Mouse (Mus musculus) cerebellum, adult 8-10 months (tissue): ENCODE measurements around the gene Dbndd2.

Source experiments
- DNase-seq: peaks from one replicate; pipeline ENCODE4 v3.0.0; 2022

Gene Dbndd2

DNA sequence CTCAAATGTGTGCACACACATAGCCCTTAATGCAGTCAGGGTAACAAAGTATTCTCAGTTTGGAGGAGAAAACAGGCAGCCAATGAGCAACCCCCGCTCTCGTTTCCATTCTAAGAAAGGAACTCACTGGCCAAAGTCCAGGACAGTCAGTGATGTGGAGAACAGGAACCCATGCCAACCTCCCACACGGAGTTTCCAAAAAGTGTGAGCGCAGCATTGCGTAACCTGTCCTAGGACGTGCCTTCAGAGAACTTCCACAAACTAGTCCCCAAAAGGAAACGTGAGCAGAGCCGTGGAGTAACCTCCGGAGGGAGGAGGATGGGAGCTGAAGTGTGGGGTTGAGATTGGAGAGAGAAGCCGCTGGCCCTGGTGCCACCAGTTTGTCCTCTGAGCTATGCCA is 31.1 kb upstream of the Dbndd2 start:
- DNase-seq, result no peak

DNA sequence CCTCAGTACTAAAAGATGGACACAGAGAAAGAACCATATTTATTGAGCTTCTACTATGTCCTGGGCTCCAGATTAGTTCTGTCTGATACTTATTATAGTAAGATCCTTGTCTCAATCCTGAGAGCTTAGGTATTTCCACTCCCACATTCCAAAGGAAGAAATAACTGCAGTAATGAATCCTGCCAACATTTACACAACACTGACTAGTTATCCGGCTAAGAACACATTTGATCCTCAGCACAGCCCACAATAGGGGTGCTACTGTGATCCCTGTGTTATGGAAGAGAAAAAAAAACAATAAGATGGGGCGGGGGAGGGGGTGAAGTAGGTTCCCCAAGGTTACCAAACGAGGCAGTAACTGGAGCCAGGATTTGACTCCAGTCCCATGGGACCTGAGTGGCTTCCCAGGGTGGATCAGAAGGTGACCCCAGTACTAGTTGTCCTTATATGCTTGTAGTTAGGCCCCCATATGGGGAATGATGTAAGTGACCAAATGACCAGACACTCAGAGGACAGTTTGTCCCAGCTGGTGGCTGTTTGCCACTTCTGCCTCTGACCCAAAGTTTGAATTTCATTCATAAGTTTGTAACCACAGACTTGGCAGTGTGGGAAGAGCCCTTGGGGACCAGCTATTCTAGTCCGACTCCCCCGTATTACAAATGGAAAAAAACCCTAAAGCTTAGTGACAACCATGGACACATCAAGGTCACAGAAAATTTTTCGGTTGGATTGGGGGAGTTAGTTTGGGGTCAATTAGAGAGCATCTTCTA is 30.3 kb upstream of the Dbndd2 start:
- no peak for DNase-seq

DNA sequence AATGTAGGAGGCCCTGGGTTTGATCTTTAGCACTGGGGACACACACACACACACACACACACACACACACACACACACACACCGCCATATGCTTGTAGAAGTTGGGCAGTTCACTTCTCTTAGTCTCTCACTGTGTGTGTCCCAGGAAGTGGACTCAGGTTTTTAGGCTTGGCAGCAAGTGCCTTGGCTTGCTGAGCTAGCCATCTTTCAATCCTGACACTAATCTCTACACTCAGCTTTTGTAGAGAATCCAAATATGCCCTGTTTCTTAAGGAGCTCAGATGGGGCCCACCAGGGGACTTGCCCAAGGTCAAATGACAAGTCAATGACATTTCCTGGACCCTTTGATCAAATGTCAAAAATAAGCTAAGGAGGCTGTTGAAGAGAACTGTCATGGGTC is 29.5 kb upstream of the Dbndd2 start:
- DNase-seq, result no peak

DNA sequence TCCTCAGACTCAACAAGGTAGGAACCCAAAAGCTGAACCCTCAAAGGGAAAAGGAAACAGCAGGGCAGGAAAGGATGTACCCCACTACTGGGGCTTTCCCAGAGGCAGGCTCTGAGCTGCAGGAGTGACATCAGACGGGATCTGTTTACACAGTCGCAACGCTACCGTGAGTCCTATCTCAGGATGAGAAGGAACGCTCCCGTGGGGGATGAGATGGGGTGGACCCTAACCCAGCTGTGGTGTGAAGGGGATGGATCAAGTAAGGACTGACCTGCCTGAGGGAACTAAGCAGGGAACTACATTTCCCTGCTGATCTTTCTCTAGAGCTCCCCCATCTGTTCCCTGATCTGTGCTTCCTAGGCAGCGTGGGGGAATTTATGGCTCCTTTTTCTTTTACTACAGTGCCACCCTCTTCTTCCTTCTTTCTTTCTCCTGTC is 29.0 kb upstream of the Dbndd2 start, which contains the start of gene Sys1:
Gene Sys1, plus strand, starts transcription at position 101 of the 437 bp plus-strand sequence.
- DNase-seq, result no peak

DNA sequence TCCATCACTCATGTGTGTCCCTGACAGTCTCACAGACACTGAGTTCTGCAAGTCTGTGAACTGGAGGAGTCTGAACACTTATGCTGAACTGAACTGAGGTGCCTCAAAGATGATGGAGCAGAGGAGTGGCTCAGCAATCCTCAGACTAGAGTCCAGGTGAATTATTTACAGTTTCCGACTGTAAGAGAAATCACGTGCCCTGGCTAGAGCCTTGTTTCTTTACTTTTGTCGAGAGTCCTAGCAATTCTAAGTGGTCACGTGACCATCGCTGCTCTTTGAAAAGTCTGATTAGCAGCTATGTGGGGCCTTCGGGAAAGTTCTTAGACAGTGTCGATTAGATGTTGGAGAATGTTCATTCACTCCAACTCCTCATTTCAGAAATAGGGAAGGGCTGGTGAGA is 28.0 kb upstream of the Dbndd2 start:
- DNase-seq, result no peak

DNA sequence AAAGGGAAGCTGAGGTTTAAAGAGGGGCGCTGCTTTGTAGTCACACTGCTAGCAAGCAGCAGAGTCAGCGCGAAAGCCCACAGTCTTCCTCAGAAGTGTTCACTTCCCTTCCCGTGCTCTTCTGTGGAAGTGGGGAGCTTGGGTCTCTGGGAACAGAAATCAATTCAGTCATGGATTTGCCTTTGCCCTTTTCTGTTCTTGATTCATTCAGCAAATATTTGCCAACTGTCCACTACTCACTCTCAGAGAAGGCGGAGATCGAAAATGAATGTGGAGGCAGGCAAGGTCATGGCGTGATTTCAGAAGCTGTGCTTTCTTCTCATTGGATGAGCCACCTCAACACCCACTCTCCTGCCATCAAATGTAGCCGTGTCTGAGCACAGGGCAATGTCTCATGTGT is 27.4 kb upstream of the Dbndd2 start:
- DNase-seq, result no peak

DNA sequence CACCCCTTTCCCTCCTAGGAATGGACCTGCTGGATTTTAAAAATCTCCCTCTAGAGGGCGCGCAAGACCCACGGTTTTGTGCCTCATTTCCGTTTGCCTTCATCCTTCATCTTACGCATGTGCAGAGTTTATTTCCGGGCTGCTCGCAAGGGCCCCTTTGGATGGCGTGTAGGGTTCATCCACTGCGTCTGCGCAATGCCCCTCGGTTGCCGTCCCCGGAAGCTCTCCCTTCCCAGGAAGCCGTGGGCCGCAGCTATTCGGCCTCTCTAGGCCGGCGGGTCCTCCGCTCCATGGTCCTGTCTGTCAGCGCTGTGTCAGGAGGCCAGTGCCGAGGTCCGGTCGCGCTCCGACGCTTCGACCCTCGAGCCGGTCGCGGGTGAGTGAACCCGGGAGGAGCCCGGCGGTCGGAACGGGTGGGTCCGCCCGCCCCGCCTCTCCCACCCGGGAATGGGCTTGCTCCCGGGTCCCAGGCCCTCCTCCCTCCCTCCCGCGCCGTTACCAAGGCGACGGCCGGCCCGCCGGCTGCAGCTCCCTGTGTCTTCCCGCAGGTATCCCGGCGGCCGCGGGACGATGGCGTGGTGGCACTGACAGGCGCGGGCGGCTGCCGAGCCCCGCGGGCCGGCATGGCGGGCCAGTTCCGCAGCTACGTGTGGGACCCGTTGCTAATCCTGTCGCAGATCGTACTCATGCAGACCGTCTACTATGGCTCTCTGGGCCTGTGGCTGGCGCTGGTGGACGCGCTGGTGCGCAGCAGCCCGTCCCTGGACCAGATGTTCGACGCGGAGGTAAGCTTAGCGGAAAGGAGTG is 25.0 kb upstream of the Dbndd2 start, which contains the start of gene Gm20458:
Gene Gm20458, plus strand, starts transcription at position 223 of the 807 bp plus-strand sequence.
- DNase-seq, result peak; percentile 96

DNA sequence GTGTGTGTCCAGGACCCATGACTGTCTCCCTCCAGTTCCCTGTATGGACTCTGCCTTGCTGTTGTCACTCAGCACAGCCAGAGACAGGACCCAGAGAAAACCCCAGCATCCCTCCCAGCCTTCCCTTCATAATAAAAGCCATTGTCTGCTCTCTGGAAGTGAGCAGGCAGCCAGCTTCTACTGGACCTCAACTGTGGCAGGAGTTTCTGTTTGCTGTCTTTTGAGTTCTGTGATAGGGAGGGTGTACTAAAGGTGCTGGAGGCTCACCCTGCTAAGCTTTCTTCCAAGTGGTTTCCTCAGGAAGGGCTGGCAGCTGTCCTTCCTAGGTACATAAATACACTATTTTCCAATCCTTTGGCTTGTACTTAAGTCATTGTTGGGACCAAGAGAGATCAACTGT is 20.7 kb upstream of the Dbndd2 start:
- no peak for DNase-seq

DNA sequence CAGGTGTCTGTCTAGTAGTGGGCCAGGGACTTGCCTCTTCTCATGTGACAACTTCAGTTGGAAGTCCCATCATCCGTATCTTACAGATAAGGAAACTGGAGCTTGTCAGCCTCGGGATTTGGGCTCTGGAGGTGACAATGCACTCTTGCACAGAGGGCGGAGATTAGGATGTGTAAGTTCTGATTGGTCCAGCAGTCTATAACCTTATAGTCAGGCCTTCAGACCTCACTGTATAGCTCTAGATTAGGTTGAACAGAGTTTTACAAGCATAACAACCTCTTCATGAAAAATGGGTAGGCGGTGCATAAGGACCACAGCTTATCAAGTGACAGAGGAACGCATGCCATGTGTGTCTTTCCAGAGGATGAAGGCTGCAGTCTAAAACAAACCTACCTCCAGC is 19.1 kb upstream of the Dbndd2 start:
- no peak for DNase-seq

DNA sequence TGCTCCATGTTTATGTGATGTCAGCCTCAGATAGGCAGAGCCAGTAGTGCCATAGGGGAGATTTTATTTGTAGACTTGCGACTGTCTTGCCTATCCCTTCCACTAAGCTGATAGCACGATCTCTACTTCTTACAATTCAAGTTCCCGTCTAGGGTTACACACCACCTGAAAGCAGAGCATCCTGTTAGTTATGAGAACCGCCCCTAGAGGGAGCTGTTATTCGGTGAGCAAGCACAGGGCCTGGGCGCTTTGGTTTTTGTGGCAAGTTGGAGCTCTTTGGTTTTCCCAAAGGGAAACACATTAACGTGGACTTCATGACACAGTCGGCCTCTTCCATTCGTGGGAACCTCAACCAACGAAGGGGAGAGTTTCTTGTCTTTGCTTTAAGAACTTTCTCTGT is 15.7 kb upstream of the Dbndd2 start:
- no peak for DNase-seq

DNA sequence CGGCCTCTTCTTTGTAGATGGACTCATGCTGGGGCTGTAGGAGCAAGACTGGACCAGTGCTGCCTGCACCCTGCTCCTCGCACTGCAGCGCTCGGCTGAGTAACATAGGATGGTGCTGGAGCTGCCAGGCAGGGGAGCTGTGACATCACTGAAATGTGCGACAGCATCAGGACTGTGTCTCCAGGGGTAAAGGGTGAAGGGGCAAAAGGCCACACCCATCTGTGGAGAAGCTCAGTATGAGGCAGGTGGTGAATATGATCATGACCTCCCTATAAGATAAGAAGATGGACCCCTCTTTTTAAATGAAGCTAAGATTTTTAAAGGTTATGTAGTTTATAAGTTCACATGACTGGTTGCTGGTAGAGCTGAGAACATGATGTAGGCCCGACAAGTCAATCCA is 12.3 kb upstream of the Dbndd2 start, which contains the start of gene Trp53tg5:
Gene Trp53tg5, minus strand, starts transcription at position 101 of the 400 bp plus-strand sequence.
- no peak for DNase-seq

DNA sequence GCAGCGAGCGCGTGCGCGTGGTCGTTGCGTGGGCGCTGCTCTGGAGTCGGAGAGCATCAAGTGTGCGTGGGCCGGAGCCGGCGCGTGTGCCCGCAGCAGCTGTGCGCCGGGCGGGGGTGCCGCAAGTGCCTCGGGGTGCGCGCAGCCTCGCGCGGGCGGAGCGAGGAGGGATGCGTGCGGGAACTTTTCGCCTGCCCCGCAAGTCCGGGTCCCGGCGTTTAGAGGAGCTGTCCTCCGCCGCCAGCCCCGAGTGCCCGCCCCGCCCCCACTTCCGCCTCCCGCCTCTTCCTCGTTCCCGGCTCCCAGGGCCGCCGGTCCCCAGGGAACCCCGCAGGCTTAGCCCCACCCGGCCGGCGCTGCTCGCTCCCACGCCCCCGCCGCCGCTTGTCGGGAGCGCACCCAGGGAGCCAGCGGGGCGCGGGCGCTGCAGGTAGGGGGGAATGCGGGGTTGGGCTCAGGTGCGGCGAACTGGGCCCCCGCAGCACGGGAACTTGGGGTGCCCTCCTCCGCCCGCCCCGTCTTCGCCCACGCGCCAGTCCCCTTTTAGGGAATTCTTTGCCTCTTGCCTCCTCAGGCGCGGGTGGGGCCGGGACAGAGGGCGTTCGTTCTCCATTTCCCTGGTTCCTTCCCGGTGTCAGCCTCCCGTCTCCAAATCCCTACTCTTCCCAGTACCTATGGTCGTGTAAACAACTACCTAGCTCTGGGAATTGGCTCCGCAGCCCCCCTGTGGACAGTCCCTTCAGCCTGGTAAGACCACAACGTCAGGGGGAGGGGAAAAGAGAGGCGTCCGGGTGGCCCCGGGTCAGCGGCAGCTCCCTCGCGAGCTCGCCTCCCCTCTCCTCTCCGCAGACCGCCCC is 580 bp downstream of the Dbndd2 start:
- peak; percentile 73 for DNase-seq

DNA sequence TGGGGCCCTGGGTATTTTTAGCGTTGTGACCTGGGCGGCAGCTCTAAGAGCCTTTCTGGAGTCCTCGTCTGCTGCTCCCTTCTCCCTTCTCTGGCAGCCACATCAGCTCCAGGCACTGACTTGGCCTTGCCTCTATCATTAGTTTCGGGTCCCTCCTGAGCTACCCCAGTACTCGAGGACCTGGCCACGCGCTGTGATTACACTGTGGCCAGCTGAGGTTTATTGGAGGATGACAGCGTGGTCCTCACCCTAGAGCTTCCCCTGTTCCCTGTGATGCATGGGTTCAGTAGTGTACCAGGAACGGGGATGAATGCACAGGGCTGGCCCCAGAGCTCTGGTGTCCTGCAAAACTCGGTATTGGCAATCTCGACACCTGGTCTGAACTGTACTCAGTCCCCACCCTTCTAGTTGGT is 1.2 kb downstream of the Dbndd2 start:
- DNase-seq, result no peak

DNA sequence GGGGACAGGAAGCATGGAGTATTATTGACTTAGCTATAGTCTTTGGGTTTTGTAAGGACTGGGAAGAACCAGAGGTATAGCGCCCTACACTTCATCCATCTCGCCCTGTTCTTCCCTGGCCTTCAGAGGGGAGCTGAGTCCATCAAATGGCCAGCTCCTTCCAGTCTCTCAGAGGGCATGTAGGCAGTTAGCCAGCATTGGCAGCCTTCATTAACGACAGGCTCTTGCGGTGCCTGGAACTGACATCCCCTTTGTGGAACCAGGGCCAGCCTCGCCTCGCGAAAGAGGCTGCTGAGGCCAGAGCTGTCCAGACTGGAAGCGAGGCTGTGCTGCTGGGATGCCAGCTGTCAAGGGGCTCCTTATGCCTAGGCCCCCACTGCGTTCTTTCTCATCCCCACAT is 1.9 kb downstream of the Dbndd2 start:
- DNase-seq, result peak; percentile 68

DNA sequence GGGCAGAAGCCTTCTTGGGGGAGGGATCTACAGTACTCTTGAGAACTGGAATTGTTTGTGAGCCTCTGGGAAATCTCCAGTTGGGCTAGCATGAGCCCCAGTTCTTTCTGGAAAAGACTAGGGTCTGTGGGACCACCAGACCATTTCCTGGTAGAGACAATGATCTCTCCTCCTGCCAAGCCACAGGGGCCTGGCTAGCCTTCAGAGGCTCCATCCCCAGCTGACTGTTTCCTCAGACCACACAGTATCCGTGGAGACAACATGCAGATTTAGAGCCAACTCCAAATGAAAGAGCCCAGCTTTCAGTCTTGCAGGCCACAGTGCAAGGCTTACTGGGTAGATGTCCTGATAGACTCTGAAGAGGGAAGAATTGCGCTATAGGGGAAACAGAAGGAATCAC is 8.2 kb downstream of the Dbndd2 start:
- DNase-seq, result no peak

DNA sequence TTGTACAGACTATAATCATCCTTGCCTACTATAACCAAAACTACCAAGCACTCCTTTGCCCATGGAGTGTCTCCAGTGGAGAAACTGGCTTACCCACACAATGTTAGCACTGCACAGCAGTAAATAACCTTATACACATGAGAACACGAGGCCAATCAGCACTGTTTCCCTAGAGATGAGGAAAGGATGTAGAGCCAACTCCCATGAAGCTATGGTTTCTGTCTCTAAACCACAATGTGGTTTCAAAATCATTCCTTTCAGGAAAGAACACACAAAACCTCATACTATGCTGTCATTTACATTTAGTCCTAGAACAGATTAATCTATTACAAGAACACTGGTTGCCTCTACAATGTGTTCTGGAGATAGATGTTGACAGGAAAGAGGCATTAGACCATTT is 10.4 kb downstream of the Dbndd2 start:
- no peak for DNase-seq

DNA sequence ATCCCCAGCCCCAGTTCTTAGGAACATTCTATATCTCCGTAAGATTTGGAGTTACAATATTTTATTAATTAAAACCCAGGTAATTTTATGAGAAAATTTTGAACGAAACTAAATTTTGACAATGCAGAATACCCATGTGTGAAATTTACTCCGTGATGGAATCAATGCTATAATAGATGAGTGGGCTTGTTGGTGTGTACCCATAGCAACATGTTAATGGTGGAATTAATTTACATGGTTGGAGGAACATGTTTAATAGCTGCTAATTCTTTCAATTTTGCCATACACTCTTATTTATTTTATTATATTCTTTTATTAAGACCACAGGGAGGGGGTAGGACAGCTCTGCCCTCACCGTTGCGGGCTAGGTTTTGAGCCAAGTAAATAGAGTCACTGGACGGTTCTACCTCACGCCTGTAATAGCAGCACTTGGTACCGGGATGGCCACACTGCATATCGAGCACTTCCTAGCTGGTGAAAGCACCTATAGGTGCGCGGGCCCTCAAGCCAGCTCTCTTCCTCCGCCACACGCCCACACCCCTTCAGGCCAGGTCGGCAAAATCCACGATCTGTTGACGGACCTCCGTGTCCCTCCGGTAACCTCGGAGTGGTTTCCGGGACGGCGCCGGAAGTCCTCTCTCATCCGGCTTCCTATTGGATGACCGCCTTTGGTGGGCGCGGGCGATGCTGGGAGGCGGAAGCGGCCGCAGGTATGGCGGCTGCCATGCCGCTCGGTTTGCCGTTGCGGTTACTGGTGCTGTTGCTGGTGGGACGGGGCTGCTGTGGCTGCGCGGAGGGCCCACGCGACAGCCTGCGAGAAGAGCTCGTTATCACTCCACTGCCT is 11.2 kb downstream of the Dbndd2 start, which contains the start of gene Pigt:
Gene Pigt, plus strand, starts transcription at position 674 of the 844 bp plus-strand sequence.
- peak; percentile 87 for DNase-seq

DNA sequence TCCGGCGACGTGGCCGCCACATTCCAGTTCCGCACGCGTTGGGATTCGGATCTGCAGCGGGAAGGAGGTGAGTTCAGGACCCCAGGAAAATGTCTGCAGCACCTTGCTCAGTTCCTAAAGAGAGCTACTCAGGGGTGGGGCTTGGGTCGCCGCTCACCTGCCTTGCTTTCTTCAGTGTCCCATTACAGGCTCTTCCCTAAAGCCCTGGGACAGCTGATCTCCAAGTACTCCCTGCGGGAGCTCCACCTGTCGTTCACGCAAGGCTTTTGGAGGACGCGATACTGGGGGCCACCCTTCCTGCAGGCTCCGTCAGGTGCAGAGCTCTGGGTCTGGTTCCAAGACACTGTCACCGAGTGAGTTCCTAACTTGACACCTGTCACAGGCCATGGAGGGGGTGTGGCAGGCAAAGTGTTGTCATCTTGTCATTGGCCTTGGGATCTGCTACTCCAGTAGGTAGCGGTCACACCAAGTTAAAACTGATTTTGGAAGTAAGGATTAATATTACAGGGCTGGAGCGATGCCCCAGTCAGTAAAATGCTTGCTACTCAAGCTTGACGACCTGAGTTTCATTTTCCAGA is 11.9 kb downstream of the Dbndd2 start:
- no peak for DNase-seq

DNA sequence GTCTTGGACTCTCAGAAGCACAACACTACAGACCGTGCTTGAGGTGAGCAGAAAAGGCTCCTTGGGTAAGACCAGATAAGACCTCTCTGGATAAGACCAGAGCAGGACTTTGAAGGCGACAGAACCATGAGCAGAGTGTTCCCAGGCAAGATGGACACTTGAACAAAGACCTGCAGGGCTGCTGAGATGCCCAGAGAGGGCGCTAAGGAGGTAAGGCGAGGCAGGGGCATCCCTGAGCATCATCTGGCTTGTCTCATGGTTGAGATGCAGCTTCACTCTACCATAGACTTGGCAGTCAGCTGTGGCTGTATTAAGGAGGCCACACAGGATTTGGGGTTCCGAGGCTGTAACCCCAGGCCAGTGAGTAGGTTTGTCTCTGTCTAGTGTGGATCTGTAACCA is 13.4 kb downstream of the Dbndd2 start:
- no peak for DNase-seq

DNA sequence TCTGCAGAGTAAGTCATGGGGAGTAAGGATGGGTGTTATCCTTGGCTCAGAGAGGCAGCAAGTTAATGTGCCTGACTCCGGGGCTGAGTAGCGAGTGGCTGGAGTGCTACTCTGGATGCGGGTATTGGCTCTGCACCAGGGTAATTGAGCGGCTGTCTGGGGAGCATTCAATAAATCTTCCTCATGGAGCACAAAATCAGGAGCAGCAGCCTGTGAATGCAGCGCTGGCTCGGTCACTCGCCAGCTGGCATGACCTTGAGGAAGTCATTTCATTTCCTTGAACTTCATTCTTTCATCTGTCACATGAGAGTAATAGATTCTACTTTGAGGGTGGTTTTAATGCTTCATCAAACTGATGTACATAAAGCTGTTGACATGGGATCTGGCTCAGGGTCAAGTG is 14.6 kb downstream of the Dbndd2 start:
- DNase-seq, result no peak

DNA sequence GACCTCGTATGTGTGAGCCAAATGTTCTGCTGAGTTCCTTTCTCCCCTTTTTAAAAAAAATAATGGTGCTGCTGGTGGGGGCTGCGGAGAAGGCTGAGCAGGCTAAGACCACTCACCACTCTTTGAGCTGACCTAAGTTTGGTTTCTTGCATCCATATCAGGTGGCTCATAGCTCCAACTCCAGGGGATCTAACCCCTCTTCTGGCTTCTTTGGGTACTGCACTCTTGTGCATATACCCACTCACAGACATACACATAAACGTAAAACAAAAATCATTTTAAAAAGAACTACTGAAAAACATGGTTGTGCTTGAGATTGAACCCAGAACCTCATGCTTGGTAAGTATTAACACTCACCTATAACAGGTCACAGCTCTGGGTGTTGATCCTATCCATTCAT is 19.0 kb downstream of the Dbndd2 start:
- DNase-seq, result no peak
